Mouse (Mus musculus): ENCODE results near the gene As3mt.
"Not testable (repeated sequence)": the region's sequence is repeated elsewhere in the genome, so short reads cannot be mapped to it uniquely, and the experiment has no call there.

The As3mt gene

DNA sequence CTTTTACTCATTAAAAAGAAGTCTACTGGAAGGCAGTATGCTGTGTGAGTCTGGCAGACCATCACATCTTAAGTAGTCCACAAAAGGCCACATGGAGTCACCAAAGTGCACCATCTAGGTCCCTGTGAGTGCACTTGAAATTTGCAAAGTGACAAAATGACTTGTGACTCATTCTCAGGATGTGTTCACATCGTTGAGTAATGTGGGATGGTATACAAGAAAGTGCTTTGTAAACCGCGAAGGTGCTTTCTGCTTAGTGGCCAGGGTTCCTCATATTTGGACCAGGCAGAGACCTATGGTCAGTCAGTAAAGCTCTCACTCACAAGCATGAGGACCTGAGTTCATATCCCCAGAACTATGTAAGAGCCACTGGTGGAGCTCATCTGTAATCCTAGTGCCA lies 40.5 kb downstream of the As3mt start:
- no peak for DNase-seq (ENCODE audit: low read depth, low spot score)

DNA sequence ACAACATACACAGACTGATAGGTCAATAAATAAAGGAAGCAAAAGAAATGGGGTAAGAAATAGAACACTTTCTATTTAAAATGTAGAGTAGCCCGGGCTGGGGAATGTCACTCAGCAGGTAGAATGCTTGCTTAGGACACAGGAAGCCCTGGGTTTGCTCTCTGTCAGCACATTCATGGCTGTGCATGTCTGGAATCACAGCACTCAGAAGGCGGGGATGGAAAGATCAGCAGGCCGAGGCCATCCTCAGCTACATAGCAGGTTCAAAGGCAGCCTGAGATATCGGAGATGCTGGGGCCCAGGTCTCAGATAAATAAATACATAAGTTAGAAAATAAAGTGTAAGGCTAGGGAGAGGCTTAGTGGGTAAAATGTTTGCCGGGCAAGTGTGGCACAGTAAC lies 45.0 kb downstream of the As3mt start:
- DNase-seq (ENCODE audit: low read depth, low spot score), result no peak

DNA sequence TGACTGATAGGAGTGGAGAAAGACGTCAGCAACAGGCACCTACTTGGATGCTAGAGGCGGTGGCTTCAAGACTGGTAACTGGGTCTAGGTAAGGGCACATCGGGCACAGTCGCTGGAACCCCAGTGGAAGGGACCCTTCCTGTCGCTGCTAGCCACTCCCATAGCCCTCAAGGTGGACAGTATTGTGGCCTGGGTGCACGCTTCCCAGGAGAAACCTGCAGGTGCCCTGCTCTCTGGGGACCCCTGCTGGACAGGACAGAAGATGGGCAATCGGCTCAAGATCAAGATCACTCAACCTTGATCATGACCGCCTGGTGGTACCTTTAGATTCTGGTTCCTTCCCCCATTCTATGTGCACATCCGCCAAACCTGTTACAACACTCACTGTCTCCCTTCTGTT lies 47.8 kb downstream of the As3mt start:
- DNase-seq (ENCODE audit: low read depth, low spot score), result no peak

DNA sequence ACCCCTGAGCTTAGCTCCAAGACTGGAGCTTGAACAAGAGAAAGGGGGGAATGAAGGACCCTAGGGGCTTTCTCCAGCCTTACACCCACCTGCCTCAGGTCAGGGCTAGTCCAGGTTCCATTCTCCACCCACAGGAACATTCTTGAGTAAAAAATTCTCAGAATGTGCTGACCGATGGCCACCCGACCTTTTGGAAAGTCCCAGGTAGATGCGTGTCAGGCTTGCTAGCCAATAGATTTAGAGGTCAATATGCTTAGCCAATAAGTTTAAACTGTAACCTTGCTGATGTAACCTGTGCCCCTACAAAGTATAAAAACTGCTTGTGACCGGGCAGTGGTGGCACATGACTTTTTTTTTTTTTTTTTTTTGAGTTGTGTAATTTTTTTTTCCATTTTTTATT lies 49.0 kb downstream of the As3mt start:
- DNase-seq (ENCODE audit: low read depth, low spot score), result no peak

DNA sequence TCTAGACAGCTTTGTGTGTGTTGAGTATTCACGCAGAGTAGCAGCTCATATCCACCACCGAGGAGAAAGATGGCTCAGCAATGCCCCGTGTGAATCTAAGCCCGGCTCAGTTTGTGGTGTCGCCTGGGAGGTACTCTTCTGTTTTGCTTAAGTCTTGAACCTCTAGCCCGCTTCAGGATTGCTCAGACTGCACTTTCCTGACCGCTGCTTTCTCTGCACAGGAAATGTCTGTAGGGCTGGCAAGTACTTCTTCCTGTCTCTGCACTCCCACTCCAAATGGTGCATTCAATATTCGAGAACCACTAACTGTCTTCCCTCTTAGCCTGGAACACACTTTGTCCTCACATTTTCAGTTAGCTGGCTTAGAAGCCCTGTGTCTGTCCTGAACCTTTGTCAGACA lies 51.8 kb downstream of the As3mt start:
- peak; percentile 27 for DNase-seq (ENCODE audit: low read depth, low spot score)

DNA sequence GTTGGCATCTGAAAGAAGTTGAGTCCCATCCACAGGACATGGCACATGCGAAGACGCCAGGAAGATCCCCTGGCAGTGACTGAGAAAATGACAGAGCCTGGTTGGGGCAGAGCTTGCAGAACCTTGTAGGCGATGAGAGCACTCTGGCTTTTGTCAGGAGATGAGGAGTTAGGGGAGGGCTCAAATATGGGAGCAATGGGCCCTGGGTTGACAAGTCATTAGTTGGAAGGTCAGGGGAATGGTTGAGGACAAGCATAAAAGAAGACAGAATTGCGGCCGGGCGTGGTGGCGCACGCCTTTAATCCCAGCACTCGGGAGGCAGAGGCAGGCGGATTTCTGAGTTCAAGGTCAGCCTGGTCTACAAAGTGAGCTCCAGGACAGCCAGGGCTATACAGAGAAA lies 52.7 kb downstream of the As3mt start:
- not testable (repeated sequence) for DNase-seq (ENCODE audit: low read depth, low spot score)

DNA sequence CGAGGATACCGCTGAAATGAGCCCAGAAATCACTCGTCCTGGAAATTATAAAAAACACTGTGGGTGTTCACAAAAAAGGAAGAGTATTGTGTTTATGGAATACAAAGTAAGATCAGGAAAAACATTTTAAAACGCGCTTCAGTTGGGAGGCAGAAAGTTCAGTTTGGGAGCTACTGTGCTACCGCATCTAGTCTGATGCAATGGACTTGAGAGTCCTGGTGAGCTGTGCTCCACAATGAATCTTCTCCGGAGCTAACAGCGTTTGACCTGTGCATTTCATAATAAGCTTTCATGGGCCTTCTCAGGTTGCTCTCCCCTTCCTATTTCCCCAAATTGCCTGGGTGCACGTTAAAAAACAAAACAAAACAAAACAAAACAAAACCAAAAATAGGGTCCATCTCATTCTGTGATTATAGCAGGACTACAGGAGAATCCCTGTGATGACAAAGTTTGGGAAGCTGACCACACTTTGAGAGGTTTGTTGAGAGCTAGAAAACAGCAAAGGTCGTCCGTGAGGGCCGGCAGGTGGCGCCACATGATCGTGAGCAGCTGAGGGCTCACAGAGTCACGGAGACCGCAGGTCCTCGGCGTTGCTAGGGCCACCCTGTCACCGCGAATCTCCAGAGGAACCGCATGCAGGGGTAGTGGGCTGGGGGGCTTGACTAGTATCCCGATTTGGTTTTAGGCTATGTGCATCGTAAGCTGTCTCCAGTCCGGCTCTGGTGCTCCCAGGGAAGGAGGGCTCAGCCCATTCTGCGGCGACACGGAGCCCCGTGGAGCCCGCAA lies 53.3 kb downstream of the As3mt start:
- DNase-seq (ENCODE audit: low read depth, low spot score), result peak; percentile 91

DNA sequence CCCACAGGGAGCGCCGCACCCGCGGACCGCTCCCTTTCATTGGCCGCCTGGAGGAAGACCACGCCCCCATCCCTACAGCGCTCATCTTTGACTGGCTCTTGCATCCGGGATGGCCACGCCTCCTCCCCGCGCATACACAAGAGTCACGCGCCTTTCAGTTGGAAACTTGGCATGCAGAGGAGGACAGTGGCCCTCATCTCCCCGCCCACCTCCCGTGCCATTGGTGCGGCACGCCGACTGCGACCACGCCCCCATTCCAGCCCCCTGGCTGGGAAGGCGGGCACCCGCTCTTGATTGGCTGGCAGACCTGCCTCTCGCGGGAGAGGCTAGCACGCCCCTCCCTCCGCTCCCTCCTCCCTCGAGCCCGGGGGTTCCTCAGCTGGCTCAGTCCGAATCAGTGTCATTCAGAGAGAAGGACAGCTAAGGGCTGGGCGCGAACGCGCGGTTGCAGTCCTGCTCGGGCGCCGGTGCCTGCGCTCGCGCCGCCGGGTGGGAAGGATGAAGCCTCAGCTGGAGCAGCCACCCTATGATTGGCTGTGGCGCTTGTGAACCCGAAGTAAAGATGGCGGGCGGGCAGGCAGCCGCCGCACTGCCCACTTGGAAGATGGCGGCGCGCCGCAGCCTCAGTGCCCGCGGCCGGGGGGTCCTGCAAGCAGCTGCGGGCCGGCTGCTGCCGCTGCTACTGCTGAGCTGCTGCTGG lies 54.1 kb downstream of the As3mt start, which contains the start of gene Cnnm2:
Gene Cnnm2 (plus strand): TSS at position 350 of the 700 bp plus-strand sequence.
- DNase-seq (ENCODE audit: low read depth, low spot score), result peak; percentile 100

DNA sequence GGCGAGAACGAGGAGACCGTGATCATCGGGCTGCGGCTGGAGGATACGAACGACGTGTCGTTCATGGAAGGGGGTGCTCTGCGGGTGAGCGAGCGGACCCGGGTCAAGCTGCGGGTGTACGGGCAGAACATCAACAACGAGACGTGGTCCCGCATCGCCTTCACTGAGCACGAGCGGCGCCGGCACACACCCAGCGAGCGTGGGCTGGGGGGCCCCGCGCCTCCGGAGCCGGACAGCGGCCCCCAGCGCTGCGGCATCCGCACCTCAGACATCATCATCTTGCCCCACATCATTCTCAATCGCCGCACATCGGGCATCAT lies 54.7 kb downstream of the As3mt start:
- DNase-seq (ENCODE audit: low read depth, low spot score), result peak; percentile 33

DNA sequence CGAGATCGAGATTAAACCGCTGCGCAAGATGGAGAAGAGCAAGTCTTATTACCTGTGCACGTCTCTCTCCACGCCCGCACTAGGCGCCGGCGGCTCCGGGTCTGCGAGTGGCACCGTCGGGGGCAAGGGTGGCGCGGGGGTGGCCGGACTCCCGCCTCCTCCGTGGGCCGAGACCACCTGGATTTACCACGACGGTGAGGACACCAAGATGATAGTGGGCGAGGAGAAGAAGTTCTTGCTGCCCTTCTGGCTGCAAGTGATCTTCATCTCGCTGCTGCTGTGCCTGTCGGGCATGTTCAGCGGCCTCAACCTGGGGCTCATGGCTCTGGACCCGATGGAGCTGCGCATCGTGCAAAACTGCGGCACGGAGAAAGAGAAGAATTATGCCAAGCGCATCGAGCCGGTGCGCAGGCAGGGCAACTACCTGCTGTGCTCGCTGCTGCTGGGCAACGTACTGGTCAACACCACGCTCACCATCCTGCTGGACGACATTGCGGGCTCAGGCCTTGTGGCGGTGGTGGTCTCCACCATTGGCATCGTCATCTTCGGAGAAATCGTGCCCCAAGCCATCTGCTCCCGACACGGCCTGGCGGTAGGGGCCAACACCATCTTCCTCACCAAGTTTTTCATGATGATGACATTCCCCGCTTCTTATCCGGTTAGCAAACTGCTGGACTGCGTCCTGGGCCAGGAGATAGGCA lies 55.2 kb downstream of the As3mt start:
- DNase-seq (ENCODE audit: low read depth, low spot score), result peak; percentile 57

DNA sequence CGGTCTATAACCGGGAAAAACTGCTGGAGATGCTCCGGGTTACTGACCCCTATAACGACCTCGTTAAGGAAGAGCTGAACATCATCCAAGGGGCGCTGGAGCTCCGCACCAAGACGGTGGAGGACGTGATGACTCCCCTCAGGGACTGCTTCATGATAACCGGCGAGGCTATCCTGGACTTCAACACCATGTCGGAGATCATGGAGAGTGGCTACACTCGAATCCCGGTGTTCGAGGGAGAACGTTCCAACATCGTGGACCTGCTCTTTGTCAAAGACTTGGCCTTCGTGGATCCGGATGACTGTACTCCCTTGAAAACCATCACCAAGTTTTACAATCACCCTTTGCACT lies 55.7 kb downstream of the As3mt start:
- DNase-seq (ENCODE audit: low read depth, low spot score), result peak; percentile 40

DNA sequence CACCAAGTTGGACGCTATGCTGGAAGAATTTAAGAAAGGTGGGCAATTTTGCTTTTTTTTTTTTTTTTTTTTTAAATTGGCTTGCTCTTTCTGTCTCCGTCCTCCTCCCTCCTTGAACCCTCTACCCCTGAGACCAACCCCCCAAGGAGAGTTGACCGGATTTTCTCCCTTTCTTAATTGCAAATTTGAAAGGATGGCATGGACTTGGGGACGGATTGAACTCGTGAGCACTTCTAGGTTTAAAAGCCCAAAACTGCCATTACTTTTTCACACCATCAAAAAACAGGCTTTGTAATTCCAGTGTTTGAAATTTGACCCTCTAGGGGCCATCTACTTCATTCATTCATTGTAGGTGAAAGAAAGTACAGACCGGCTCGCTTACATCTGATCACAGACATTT lies 56.1 kb downstream of the As3mt start:
- peak; percentile 63 for DNase-seq (ENCODE audit: low read depth, low spot score)

DNA sequence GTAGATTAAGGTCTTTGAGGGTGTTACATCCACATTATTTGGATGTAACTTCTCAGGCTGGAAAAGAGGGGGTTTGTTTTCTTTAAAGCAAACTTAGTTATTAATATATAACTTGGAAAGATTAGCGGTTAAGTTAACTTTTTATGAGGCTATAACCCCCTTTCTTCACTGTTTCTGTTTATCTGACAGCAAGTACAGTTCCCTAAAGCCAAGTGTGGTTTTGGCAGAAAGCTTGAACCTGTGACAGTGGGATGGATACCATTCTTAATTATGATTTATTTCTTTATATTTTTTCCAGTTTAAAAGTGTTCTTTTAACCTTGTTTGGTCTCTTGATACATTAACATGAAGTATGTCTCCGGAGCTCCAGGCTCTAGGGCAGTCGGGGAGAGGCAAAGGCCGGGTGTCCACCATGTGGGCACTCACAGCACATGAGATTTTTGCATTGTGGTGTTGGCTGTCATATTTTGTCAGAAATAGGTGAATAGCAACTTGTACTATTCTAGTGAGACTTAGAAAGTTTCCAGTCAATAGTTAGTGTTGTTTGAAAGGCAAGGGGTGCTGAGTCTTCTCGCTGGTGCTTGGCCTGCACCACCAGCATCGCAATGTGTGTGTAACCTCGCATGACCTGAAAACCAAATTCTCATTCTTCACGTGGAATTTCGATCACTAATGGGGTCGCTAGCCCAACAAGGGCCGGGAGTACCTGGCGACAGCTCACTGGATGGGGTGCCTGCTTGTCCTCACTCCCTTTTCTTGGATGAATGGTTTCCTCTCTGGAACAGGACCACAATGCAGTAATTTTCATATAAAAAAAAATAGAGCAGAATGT lies 56.9 kb downstream of the As3mt start:
- no peak for DNase-seq (ENCODE audit: low read depth, low spot score)

DNA sequence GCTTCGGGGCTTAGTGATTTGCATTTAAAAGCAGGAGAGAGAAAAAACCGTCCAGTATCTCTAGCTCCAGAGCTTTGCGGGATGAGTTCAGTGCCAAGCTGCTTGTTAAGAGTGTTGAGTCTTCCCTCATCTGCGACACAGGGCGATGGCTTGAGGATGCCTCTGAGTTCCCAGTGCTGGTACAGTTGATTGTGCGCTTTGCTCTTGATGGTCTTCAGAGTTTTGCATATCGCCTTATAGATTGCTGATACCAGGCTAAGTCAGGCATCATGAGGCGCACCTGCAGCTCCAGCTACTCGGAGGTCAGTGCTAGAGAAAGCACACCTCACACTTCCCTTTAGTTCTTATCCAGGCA lies 57.5 kb downstream of the As3mt start:
- peak; percentile 60 for DNase-seq (ENCODE audit: low read depth, low spot score)

DNA sequence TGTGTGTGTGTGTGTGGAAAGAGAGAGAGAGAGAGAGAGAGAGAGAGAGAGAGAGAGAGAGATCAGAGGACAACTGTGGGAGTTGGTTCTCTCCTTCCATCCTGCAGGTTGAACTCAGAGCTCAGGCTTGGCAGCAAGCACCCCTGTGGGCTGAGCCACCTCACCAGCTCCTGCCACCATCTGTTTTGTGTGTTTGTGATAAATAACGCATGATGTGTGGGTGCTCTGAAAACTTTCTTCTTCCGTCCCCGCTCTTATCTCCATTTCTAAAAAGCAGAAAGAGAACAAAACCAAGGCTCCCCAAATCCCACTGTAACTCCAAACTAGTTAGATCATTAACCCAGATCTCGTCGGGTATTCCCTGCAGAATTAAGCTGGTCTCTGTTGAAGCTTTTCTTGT lies 58.9 kb downstream of the As3mt start:
- DNase-seq (ENCODE audit: low read depth, low spot score), result peak; percentile 72

DNA sequence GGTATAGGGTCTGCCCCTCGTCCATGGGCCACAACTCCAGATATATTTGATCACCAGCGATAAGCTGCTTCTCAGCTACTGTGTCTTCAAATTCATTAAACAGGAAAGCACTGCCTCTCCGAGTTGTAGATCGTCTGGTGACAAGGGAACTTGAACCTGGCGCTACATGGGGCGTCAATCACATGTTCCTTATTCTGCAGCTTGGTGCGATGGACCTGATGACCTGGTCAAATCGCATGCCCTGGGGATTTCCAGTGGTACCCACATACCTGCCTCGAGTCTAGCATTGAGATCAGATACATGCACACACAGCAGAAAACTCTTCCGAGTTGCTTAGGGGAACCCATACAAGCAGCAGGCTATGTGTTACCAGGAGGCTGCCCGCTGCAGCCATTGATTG lies 62.5 kb downstream of the As3mt start:
- no peak for DNase-seq (ENCODE audit: low read depth, low spot score)

DNA sequence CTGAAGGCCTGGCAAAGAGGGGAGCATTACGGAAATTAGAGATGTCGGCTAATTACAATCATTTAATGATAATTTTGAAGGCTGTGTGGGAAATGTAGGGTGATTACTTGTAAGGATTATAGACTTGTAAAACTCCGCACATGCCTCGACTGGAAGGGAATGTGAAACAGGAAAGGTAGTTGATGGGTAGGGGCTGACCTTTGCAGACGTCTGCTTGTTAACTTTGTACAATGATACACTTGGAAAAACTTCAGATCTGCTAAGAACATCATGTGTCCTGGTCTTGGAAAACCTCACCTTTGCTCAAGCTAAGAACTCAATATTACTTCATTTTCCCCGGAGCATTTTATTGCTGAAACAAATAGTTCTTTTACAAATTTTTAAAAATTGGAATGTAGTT lies 64.5 kb downstream of the As3mt start:
- no peak for DNase-seq (ENCODE audit: low read depth, low spot score)

DNA sequence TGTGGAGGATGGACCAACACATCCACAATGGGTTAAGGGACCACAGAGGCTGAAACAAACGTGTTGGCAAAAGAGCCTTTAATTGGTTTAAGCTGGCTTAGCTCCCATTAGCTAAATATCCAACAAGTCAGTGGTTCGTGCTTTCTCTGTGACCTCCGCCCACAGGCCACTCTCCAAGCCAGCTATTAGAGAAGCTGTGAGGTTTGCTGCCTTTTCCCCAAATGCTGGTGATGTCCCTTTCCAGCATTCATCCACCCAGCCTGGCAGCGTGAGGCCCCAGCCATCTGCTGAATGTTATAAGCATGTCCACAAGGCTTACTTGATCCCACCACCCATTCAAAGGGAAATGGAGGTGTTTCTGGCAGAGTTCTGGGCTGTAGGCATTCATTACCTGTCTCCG lies 69.1 kb downstream of the As3mt start:
- DNase-seq (ENCODE audit: low read depth, low spot score), result no peak

DNA sequence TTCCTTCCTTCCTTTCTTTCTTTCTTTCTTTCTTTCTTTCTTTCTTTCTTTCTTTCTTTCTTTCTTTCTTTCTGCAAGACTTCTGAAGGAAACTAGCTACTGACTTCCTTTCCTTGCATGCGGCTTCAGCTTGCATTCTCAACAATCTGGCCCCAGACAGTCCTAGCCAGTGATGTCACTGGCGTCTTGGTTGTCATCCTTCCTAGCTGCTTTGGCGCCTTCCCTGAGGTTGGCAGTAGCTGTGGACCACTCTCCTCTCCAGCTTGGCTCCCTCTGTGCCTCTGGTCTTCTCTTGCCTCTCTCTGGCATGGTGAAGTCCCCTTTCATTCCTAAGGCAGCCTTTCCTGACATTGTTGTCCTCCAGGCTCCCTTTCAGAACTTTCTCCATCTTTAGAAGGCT lies 69.6 kb downstream of the As3mt start:
- peak; percentile 20 for DNase-seq (ENCODE audit: low read depth, low spot score)

DNA sequence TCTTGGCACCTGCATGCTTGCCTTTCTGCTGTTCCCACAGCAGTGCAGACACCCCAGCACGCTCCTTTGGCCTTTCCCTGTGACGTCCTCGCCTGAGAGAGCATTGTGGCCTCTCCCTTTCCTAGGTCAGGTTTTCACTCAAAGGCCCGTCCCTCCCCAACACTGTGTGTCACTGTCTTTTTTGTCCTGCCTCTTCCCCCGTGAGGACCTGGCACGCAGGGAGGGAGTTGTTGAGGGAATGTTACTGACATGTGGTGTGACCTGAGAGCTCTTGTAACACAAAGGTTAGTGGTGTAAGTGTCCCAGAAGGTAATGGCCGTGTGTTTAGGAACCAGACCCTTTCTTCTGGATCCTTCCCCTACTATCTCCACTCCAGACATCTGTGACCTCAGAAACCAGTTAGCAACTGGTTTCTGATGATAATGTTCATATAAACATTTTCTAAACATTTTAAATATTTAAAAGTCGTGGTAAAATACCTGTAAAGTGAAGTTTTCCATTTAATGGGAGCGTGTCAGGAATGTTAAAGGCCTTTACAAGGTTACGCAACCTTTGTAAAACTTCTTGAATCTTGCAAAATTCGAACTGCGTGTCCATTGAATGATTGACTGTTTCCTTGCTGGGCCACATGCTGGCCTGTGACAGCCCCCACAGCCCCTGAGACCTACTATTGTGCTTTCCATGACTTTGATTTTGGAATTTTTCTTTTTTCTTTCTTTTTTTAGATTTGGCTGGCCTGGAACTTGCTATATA lies 70.8 kb downstream of the As3mt start:
- no peak for DNase-seq (ENCODE audit: low read depth, low spot score)

DNA sequence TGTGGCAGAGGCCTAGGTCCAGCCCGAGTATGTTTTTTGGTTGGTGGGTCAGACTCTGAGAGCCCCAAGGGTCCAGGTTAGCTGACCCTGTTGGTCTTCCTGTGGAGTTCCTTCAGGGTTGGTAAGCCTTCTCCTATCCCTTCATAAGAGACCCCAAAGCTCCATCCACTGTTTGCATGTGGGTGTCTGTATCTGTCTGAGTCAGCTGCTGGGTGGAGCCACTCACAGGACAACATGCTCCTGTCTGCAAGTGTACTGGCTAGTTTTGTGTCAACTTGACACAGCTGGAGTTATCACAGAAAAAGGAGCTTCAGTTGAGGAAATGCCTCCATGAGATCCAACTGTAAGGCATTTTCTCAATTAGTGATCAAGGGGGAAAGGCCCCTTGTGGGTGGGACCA lies 71.9 kb downstream of the As3mt start:
- DNase-seq (ENCODE audit: low read depth, low spot score), result not testable (repeated sequence)
